Mouse (Mus musculus): Measurements from ENCODE around the gene Nop56. TPM values are rescaled to one million over a fixed set of nuclear protein-coding genes. Genes with fewer than 3 reads are reported as not detected.

The Nop56 gene
- 516 and 536 TPM in 2 replicates for polyA plus RNA-seq (2014; fragmentation: Nextera tagmentation; extraction: Ambion mirVana)

DNA sequence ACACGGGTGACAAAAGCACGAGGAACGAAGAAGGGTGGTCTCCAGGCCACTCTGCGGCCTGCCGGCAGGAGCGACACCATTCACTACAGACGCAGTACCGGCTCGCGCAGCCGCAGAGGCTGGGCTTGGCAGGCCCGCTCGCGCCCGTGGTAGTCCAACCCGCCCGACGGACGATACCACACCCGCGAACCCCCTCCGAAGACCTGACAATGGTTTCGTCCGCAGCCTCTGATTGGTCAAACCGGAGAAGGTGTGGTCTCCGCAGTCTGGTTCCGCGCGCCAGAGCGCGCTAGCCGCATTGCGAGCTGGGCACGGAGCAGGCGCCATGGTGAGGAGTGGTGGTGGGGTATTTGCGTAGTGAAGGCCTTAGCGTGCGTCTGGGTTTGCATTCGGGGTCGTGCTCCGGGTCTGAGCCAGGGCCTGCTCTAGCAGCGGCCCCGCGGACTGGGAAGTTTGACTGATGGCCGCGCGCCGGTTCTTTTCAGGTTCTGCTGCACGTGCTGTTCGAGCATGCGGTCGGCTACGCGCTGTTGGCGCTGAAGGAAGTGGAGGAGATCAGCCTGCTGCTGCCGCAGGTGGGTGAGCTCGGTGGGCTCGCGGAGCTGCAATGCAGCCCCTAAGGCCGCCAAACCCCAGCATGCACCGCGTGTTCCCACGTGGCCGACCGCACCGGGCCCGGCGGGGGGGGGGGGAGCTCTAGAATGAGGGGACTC lies at the start of gene Nop56:
Gene Nop56 (plus strand): TSS at position 282 of the 713 bp plus-strand sequence.
- H3K4me3 ChIP-seq (ENCODE audit: low read depth, low read length) = peak within 1 kb of the TSS; percentile 97
- DNase-seq (ENCODE audit: low spot score) (peak; percentile 100), ATAC-seq (replicated peaks; ENCODE audit: low FRiP score) (peak; percentile 95)
- peak within 1 kb of the TSS; percentile 91 for H3K4me2 ChIP-seq
- under 1% methylated on average over 68 of the region's 68 CpGs for WGBS
- H3K36me3 ChIP-seq (ENCODE audit: control insufficient read depth, insufficient read depth, low read length) = peaks cover 32% of the 10 kb centered on the region
- peaks cover 21% of the 10 kb centered on the region for H3K4me1 ChIP-seq (replicated peaks; ENCODE audit: control insufficient read depth, insufficient read depth, low read length)
- peak within 1 kb of the TSS; percentile 92 for H3K27ac ChIP-seq (ENCODE audit: low read depth, low read length)
- no peaks in the 10 kb centered on the region for H3K9me3 ChIP-seq (ENCODE audit: control insufficient read depth, low read length)
- no peaks in the 10 kb centered on the region for H3K27me3 ChIP-seq (replicated peaks; ENCODE audit: control insufficient read depth, insufficient read depth, low read length)
- peak within 1 kb of the TSS; percentile 100 for H3K9ac ChIP-seq (ENCODE audit: low read depth, low read length)

DNA sequence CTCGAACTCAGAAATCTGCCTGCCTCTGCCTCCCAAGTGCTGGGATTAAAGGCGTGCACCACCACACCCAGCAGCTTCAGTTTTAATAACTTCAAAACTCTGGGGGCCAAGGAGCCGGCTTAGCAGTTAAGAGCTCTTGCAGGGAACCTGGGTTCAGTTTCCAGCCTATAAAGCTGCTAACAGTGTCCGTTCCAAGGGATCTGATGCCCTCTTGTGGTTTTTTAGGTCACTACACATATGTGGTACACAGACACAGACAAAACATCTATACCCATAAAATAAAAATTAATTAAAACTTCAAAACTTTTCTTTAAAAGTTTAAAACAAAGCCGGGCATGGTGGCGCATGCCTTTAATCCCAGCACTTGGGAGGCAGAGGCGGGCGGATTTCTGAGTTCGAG lies 27.3 kb upstream of the Nop56 start:
- Histone ChIP-seq H3K27ac (ENCODE audit: low read depth, low read length) (no peak overlapping the region), H3K27me3 (replicated peaks; ENCODE audit: control insufficient read depth, insufficient read depth, low read length) (no peaks in the 10 kb centered on the region), H3K9me3 (ENCODE audit: control insufficient read depth, low read length) (no peaks in the 10 kb centered on the region), H3K36me3 (ENCODE audit: control insufficient read depth, insufficient read depth, low read length) (no peaks in the 10 kb centered on the region), H3K4me2 (no peak overlapping the region), H3K4me1 (replicated peaks; ENCODE audit: control insufficient read depth, insufficient read depth, low read length) (peaks cover 8% of the 10 kb centered on the region), H3K4me3 (ENCODE audit: low read depth, low read length) (no peak overlapping the region), H3K9ac (ENCODE audit: low read depth, low read length) (no peak overlapping the region)
- 42% methylated on average over 9 of the region's 9 CpGs for WGBS
- DNase-seq (ENCODE audit: low spot score) (no peak), ATAC-seq (replicated peaks; ENCODE audit: low FRiP score) (no peak)

DNA sequence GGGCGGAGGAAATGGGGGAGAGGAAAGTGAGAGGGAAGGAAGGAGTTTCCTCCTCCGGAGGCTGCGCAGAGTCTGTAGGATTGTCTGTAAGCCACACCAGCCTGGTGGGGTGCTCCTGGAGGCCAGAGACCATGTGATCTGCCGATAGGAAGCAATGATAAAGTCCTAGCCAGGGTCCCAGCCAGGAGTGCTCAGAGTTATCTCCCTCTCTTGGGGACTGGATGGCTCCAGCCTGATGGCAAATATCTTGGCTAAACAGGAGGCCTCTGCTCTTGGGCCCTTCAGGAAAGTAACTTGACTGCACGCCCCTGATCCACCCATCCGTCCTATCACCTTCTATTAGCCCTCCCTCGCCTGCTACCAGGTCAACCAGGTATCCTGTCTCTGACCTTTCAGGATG lies 26.0 kb upstream of the Nop56 start:
- no peak overlapping the region for H3K27ac ChIP-seq (ENCODE audit: low read depth, low read length)
- H3K9ac ChIP-seq (ENCODE audit: low read depth, low read length) = peak overlapping the region; percentile 25; the same call in 1 of the 2 replicates
- ATAC-seq (replicated peaks; ENCODE audit: low FRiP score) (peak; percentile 91), DNase-seq (ENCODE audit: low spot score) (no peak)
- 56% methylated on average over 7 of the region's 7 CpGs for WGBS
- H3K4me1 ChIP-seq (replicated peaks; ENCODE audit: control insufficient read depth, insufficient read depth, low read length) = peaks cover 8% of the 10 kb centered on the region
- peak overlapping the region; percentile 4; the same call in 1 of the 2 replicates for H3K4me2 ChIP-seq
- H3K9me3 ChIP-seq (ENCODE audit: control insufficient read depth, low read length) = no peaks in the 10 kb centered on the region
- no peak overlapping the region for H3K4me3 ChIP-seq (ENCODE audit: low read depth, low read length)
- no peaks in the 10 kb centered on the region for H3K27me3 ChIP-seq (replicated peaks; ENCODE audit: control insufficient read depth, insufficient read depth, low read length)
- no peaks in the 10 kb centered on the region for H3K36me3 ChIP-seq (ENCODE audit: control insufficient read depth, insufficient read depth, low read length)

DNA sequence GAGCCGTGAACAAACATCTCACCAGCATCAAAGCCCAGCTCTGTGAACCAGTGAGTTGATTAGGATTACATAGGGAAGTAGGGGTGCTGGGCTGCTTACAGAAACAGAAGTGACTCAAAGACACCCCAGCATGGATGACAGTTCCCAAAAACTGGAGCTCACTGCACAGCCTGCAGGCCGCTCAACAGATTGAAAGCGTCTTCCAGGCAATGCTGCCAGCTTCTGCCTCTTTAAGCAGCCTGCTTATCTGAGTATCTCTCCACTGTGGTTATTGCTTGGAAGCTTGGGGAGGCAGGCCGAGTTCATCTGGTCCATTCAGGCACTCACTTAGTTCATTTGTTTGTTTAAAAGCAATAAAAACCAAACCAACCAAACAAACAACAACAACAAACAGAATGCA lies 17.5 kb upstream of the Nop56 start:
- 61% methylated on average over 4 of the region's 4 CpGs for WGBS
- Histone ChIP-seq H3K27me3 (replicated peaks; ENCODE audit: control insufficient read depth, insufficient read depth, low read length) (no peaks in the 10 kb centered on the region), H3K36me3 (ENCODE audit: control insufficient read depth, insufficient read depth, low read length) (no peaks in the 10 kb centered on the region), H3K4me3 (ENCODE audit: low read depth, low read length) (no peak overlapping the region), H3K4me2 (no peak overlapping the region), H3K9me3 (ENCODE audit: control insufficient read depth, low read length) (no peaks in the 10 kb centered on the region), H3K9ac (ENCODE audit: low read depth, low read length) (no peak overlapping the region), H3K27ac (ENCODE audit: low read depth, low read length) (no peak overlapping the region), H3K4me1 (replicated peaks; ENCODE audit: control insufficient read depth, insufficient read depth, low read length) (peaks cover 9% of the 10 kb centered on the region)
- ATAC-seq (replicated peaks; ENCODE audit: low FRiP score) (no peak), DNase-seq (ENCODE audit: low spot score) (no peak)

DNA sequence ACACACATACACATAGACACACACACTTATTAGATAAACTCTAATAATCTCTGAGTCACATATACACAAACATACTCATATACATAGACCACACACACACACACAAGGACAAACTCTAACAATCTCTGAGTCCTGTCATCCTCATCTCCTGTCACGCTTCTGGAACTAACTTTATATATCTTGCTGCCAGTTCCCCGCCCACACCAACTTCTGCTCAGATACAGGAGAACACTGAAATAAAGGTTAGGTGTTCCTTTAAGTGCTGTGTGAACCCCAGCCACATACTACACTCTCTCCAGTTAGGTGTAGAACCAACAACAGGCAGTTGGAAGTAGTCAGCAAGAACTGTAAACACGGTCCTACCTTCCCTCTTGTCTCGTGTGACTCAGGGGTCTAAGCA lies 13.4 kb upstream of the Nop56 start:
- Histone ChIP-seq H3K4me2 (no peak overlapping the region), H3K9ac (ENCODE audit: low read depth, low read length) (no peak overlapping the region), H3K27ac (ENCODE audit: low read depth, low read length) (no peak overlapping the region)

DNA sequence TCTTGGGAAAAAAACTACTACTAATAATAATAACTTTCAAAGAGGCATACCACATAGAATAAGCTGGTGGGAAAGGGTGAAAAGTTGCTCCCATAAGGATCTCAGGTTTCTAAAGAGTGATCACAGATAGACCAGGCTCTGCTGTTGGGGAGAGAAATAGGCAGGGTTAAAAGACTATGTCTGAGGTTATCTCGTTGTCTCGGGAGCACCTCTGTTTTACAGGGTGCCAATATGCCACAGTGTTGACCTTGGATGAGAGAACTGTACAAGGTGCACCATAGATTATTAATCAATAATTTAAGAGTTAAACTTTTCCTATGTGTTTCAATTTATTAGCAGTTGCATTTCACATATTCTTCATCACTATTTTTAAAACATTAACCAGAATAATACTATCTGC lies 12.3 kb upstream of the Nop56 start:
- Histone ChIP-seq H3K36me3 (ENCODE audit: control insufficient read depth, insufficient read depth, low read length) (no peaks in the 10 kb centered on the region), H3K4me2 (peak overlapping the region; percentile 33), H3K27me3 (replicated peaks; ENCODE audit: control insufficient read depth, insufficient read depth, low read length) (no peaks in the 10 kb centered on the region), H3K9ac (ENCODE audit: low read depth, low read length) (no peak overlapping the region; the same call in 1 of the 2 replicates), H3K27ac (ENCODE audit: low read depth, low read length) (peak overlapping the region; percentile 17; the same call in 1 of the 2 replicates), H3K9me3 (ENCODE audit: control insufficient read depth, low read length) (no peaks in the 10 kb centered on the region), H3K4me3 (ENCODE audit: low read depth, low read length) (no peak overlapping the region), H3K4me1 (replicated peaks; ENCODE audit: control insufficient read depth, insufficient read depth, low read length) (peaks cover 24% of the 10 kb centered on the region)
- ATAC-seq (replicated peaks; ENCODE audit: low FRiP score) (peak; percentile 48; the same call in 1 of the 2 replicates), DNase-seq (ENCODE audit: low spot score) (no peak)
- 54% methylated on average over 2 of the region's 2 CpGs for WGBS

More for the DNA sequence above, 13.4 kb upstream of the Nop56 start:
- Histone ChIP-seq H3K4me1 (replicated peaks; ENCODE audit: control insufficient read depth, insufficient read depth, low read length) (peaks cover 24% of the 10 kb centered on the region), H3K27me3 (replicated peaks; ENCODE audit: control insufficient read depth, insufficient read depth, low read length) (no peaks in the 10 kb centered on the region), H3K4me3 (ENCODE audit: low read depth, low read length) (no peak overlapping the region), H3K9me3 (ENCODE audit: control insufficient read depth, low read length) (no peaks in the 10 kb centered on the region), H3K36me3 (ENCODE audit: control insufficient read depth, insufficient read depth, low read length) (no peaks in the 10 kb centered on the region)
- DNase-seq (ENCODE audit: low spot score) (no peak), ATAC-seq (replicated peaks; ENCODE audit: low FRiP score) (no peak)
- 65% methylated on average over 4 of the region's 4 CpGs for WGBS

DNA sequence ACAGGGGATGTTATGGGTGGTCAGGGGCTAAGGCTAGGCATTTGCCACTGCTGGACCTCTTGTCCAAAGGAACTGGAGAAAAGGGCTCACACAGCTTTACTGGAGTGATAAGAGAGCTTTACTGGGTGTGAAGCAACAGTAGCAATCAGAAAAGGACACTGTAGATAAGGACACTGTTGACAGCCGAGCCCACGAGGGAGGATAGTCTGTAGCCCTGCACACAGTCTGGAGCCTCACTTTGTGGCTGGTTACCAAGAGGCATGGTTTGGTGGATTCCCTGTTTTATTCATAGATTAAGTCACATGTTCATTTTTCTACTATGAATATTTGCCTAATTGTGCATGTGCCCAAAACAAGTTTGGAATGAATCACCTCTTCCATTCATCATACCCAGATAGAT lies 11.8 kb upstream of the Nop56 start:
- Histone ChIP-seq H3K27me3 (replicated peaks; ENCODE audit: control insufficient read depth, insufficient read depth, low read length) (no peaks in the 10 kb centered on the region), H3K9me3 (ENCODE audit: control insufficient read depth, low read length) (no peaks in the 10 kb centered on the region), H3K9ac (ENCODE audit: low read depth, low read length) (no peak overlapping the region), H3K4me3 (ENCODE audit: low read depth, low read length) (0 out of 2 replicates have a peak overlapping the region, but pooled peaks have one; percentile 10), H3K36me3 (ENCODE audit: control insufficient read depth, insufficient read depth, low read length) (no peaks in the 10 kb centered on the region), H3K4me1 (replicated peaks; ENCODE audit: control insufficient read depth, insufficient read depth, low read length) (peaks cover 24% of the 10 kb centered on the region), H3K4me2 (peak overlapping the region; percentile 33), H3K27ac (ENCODE audit: low read depth, low read length) (0 out of 2 replicates have a peak overlapping the region, but pooled peaks have one; percentile 13)
- no peak for DNase-seq (ENCODE audit: low spot score)
- ATAC-seq (replicated peaks; ENCODE audit: low FRiP score) = peak; percentile 90
- 15% methylated on average over 2 of the region's 2 CpGs for WGBS

DNA sequence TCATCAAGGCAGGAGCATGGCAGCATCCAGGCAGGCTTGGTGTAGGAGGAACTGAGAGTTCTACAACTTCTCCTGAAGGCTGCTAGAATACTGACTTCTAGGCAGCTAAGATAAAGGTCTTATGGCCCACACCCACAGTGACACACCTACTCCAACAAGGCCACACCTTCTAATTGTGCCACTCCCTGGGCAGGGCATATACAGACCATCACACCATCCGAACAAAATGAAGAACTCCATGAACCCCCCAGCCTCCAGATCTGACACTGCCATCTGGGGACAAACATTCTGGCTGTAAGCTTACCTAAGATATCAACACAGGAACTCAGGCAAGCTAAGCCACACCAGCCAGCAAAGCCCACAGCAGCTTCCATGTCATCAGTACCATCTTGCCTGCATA lies 8.7 kb upstream of the Nop56 start:
- peaks cover 27% of the 10 kb centered on the region for H3K4me1 ChIP-seq (replicated peaks; ENCODE audit: control insufficient read depth, insufficient read depth, low read length)
- no peaks in the 10 kb centered on the region for H3K36me3 ChIP-seq (ENCODE audit: control insufficient read depth, insufficient read depth, low read length)
- 61% methylated on average over 1 of the region's 1 CpGs for WGBS
- DNase-seq (ENCODE audit: low spot score) = no peak
- ATAC-seq (replicated peaks; ENCODE audit: low FRiP score) = peak; percentile 76
- H3K4me3 ChIP-seq (ENCODE audit: low read depth, low read length) = peak overlapping the region; percentile 33; the same call in 1 of the 2 replicates
- peak overlapping the region; percentile 46 for H3K4me2 ChIP-seq
- no peaks in the 10 kb centered on the region for H3K27me3 ChIP-seq (replicated peaks; ENCODE audit: control insufficient read depth, insufficient read depth, low read length)
- no peaks in the 10 kb centered on the region for H3K9me3 ChIP-seq (ENCODE audit: control insufficient read depth, low read length)
- peak overlapping the region; percentile 20; the same call in 1 of the 2 replicates for H3K9ac ChIP-seq (ENCODE audit: low read depth, low read length)
- no peak overlapping the region for H3K27ac ChIP-seq (ENCODE audit: low read depth, low read length)

DNA sequence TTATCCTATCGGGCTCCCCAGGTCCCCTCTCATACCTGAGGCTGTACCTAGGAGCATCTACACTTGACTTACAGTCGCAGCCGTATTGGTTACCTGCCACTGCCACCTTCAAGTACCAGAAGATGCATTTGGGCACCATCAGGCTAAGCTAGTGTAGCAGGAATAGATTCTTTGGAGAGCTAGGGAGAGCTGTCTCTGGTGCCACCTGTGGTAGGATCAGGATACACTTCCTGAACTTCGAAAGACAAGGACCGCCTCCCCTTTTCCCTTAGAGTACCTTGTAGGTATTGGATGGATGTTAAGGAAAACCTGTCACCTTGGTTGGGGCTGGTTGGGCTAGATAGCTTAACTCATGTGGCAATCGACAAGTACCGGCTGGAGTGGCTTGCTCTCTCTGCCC lies 6.2 kb upstream of the Nop56 start:
- no peak for ATAC-seq (replicated peaks; ENCODE audit: low FRiP score)
- no peak overlapping the region for H3K4me2 ChIP-seq
- H3K4me3 ChIP-seq (ENCODE audit: low read depth, low read length) = no peak overlapping the region
- no peak overlapping the region for H3K27ac ChIP-seq (ENCODE audit: low read depth, low read length)
- WGBS = 65% methylated on average over 7 of the region's 7 CpGs
- no peaks in the 10 kb centered on the region for H3K27me3 ChIP-seq (replicated peaks; ENCODE audit: control insufficient read depth, insufficient read depth, low read length)
- peaks cover 8% of the 10 kb centered on the region for H3K4me1 ChIP-seq (replicated peaks; ENCODE audit: control insufficient read depth, insufficient read depth, low read length)
- H3K36me3 ChIP-seq (ENCODE audit: control insufficient read depth, insufficient read depth, low read length) = no peaks in the 10 kb centered on the region
- H3K9ac ChIP-seq (ENCODE audit: low read depth, low read length) = no peak overlapping the region
- no peak for DNase-seq (ENCODE audit: low spot score)
- H3K9me3 ChIP-seq (ENCODE audit: control insufficient read depth, low read length) = no peaks in the 10 kb centered on the region
